Mouse (Mus musculus) adrenal gland, postnatal 36 days (tissue): ENCODE results near the gene Gm20532. TPM values are rescaled to one million over a fixed set of nuclear protein-coding genes. Genes with fewer than 3 reads are reported as not detected.

Experiments used
- DNase-seq, 2 experiments: peaks; one replicate each; pipeline ENCODE4 v3.0.0; 2021; ENCODE audit warnings: mixed read lengths in 1 of 2
- total RNA-seq, 2 experiments: library from RNA; stranded (reverse); gene quantifications; 2 replicates each; pipeline ENCODE4 v1.2.3; 2021

Gm20532 gene
- total RNA-seq, 2 experiments from 2014 or later = not detected

DNA sequence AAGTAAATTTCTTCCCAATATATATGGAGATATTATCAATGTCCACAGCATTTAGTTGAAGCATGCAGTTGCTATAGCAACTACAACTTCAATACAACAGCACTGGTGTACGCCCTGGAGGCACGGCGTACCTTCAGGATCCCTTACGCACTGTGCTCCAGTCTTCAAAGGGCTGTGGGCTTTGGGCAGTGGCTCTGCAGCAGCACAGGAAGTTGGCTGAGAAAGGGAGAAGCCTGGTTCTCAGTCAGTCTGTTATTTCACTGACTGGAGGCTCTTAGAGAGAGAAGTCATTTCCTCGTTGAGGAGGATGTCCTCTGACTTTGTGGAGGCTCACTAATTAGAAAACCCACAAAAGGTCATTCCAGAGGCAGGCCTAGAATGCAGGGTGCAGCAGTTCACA is 36.5 kb downstream of the Gm20532 start:
- DNase-seq = no peak

DNA sequence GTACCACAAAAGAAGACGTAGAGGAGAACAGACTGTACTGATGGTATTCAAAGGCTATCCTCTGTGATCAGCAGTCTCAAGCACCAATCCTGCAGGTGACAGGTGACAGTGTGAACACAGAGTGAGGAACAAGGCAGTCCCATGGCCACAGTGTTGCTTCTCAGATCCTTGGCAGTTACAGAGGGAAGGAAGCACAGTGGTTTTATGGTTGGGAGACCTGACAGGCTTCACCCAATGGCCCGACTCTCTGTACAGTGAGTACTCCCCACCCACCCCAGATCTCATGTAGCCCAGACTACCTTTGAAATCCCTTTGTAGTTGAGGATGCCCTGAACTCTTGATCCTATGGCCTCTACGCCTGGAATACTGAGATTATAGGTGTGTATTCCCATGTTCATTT is 39.0 kb downstream of the Gm20532 start:
- no peak for DNase-seq

DNA sequence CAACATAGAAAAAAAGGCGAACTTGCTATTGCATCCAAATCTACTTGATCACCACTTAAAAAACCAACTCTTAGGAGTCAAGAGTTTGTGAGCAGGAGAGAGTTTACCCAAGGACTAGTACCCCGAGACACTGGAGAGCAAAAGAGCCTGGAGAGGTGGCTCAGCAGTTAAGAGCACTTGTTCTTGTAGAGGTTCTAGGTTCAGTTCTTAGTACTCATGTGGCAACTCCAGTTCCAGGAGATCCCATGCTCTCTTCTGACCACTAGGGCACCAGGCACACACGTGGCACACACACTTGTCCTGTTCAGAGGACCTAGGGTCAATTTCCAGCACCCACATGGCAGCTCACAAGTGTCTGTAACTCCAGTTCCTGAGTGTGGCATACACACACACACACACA is 39.6 kb downstream of the Gm20532 start:
- DNase-seq = no peak

DNA sequence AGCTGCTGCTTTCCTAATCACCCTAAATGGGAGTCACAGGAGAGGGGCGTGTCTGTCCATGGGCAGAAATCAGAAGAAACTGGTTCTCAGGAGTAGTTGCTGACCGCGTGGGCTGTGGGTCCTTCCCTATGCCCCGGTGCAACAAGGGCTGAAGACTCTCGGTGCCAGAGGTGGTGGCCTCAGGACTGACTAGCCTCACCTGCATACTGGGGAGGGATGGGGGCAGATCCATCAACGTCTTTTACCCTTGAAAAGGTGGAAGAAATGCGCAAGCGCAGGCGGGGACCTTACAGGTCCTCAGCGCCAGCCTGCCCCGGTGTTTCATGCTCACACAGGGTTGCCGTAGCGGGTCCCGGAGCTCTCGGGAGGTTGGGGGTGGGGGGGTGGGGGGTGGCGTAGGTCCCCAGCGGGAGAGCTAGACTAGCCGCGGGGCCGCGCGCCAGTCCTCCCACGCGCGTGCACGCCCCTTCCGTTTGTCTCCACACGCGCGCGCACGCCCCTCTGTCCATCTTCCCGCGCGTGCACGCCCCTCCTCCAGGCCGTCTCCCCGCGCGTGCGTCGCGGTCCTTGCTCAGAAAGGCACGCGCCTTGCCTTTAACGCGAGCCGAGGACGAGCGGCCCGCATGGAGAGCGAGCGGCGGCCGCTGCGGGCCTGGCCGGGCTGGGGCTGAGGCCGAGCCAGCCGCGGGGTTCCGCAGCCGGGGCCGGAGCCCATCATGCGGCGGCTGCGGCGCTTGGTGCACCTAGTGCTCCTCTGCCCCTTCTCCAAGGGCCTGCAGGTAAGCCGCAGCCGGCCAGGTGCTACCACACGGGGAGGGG is 41.7 kb downstream of the Gm20532 start, which contains the start of gene Fam69b:
Gene Fam69b, plus strand, starts transcription at position 537 of the 819 bp plus-strand sequence.
- peak; percentile 82 to 86 for DNase-seq

DNA sequence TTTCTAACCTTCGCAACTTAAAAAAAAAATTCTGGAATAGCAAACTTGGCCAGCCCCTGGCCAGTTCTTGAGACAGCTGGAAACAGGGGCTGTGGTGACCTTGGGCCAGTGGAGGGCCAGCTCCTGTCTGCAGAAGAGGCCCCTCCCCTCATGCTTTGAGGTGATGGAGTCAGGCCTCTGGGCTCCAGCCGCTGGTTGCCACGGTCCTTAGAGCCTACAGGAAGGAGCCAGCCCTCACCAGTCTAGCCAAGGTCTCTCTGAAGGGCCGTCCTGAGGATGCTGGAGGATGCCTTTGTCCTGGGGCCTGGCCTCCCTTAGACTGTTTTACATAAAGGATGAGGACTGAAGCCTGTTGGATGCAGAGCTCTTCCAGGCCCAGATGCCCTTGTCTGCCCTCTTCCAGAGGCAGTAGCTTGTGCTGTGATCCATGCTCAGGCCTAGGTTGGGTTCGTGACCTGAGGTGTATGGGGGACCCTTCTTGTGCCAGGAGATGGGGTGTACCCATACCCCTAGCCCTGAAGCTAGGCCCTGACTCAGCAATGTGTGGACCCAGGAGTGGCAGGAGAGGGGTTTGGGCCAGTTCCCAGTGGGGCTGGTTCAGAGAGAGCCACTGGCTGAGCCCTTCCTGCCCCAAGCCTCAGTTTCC is 42.5 kb downstream of the Gm20532 start:
- no peak for DNase-seq

DNA sequence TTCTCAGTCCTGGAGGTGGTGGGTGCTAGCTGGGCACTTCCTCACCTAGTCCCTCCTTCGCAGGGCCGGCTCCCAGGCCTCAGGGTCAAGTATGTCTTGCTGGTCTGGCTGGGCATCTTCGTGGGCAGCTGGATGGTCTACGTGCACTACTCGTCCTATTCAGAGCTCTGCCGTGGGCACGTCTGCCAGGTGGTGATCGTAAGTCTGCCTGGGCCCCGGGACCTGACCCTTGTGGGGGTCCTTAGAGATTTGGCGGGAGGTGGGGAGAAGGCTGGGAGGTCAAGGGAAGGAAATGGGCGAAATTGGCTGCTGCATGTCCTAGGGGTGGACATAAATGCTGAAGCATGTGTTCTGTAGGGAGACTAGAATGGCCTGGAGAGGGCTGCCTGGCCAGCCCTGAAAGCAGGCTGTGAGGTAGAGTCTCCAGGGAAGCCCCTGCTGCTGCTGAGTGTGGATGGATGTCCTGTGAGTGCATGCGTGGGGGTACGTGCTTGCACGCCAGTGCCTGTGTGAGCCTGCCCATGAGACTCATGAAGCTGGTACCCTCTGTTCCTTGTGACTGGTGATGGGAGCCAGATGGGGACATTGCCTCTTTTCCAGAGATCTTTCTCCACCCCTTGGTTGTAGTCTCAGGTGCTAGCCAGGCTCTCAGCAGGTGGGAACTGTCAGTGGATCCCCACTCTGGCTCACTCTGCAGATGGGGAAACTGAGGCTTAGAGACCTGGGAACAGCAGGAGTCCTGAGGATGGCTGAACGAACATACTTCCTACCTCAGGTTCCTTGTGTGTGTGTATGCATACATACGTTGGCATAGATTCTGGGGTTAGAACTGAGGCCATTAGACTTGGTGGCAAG is 46.3 kb downstream of the Gm20532 start:
- DNase-seq = no peak

DNA sequence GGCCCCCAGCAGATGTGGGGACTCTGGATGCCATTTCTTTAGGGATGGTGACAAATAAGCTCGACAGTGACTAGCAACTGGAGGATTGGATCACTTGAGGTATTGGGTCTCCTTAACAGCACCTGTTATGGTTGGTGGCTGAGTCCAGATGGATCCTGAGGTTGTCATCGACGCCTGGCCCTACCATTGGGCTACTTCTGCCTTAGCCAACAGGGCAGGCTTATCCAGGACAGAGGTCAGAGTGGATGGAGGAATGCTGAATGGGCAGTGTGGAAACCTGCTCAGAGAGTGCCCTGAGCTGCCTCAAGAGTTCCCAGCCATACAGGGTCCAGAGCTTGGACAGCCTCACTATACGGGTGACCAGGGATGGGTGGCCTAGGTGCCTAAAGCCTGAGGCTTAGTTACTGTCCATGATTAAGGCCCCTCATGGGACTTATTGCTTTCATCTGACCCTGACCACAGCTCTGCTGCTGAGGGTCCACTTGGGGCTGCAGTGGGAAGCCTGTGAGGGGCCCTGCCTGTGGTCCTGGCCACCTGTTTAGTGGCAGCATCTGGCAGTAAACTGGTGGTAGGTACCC is 47.6 kb downstream of the Gm20532 start:
- DNase-seq = no peak

DNA sequence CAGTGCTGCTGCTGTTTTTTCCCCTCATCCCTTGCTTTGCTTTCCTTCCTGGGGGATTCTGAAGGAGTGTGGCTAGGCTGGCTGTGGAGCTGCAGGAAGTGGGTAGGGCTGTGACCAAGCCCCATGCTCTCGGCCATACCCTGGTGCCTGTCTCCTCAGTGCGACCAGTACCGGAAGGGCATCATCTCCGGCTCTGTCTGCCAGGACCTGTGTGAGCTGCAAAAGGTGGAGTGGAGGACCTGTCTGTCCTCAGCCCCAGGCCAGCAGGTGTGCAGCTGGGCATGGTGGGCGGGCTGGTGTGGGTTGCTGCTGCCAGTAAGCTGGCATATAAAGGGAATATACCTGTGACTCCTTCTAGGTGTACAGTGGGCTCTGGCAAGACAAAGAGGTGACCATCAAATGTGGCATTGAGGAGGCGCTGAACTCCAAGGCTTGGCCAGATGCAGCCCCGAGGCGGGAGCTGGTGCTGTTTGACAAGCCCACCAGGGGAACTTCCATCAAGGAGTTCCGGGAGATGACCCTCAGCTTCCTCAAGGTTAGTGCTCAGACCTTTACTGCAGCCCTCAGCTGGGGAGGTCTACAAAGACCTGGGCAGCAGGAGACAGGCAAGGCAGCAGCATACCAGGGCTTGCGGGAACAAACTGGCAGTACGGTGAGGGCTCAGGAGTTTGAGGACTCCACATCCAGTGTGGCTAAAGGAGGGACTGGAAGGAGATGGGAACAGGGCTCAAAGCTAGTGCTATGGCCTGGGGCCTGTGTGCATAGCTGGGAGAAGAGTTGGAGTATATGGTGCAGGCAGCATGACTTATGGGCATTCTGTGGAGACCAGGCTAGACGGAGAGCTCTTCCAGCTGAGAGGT is 48.4 kb downstream of the Gm20532 start:
- DNase-seq = peak in 1 of 2 experiments; percentile 32

DNA sequence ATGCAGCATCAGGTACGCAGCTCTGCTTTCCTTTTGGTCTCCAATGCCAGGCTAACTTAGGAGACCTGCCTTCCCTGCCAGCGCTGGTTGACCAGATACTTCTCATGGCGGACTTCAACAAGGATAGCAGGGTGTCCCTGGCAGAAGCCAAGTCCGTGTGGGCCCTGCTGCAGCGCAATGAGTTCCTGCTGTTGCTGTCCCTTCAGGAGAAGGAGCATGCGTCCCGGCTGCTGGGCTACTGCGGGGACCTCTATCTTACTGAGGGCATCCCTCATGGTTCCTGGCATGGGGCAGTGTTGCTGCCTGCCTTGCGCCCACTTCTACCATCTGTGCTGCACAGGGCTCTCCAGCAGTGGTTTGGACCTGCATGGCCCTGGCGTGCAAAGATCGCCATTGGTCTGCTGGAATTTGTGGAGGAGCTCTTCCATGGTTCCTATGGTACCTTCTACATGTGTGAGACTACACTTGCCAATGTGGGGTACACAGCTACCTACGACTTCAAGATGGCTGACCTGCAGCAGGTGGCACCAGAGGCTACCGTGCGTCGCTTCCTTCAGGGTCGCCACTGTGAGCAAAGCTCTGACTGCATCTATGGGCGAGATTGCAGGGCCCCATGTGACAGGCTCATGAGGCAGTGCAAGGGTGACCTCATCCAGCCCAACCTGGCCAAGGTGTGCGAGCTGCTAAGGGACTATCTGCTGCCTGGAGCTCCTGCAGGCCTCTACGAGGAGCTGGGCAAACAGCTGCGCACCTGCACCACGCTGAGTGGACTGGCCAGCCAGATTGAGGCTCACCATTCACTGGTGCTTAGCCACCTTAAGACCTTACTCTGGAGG is 49.3 kb downstream of the Gm20532 start:
- DNase-seq = no peak

DNA sequence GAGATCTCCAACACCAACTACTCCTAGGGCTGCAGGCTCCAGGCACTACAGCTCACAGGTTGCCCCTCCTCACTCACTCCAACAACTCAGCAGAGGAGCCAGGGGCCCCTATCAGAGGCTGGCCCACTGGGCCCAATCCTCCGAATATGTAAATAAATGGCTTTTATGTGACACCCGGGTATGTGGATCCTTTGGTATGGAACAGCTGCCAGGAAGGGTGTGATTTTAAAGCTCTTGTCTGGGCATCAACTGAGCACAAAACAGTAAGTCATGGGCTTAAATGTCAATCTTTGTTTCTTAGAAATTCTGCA is 49.8 kb downstream of the Gm20532 start:
- DNase-seq = no peak

DNA sequence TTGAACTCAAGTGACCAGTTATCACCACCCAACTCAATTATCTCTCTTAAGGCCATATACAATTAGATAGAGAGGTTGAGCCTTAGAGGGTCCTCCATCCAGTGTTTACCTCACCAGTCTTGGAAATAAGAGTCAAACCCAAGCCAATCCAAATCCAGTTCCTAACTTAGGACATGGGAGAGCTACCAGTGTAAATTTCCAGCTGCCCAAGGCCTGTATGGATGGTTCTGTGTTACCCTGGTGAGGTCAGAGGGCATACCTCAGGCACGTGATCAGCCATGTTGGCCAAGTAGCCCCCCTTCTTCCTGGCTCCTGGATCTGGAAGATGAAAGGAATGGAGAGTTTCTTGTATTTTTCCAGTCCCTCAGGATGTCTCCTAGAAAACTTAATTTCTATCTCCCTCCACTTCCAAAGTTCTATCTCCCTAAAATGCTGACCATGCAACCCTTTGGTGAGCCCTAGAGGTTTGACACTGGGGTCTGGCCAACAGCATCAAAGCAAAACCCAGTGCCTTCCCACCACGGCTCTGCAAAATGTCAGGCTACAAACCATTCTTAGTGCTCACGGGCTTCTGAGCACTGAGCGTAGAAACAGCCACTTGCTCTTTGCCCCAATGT is 51.0 kb downstream of the Gm20532 start:
- no peak for DNase-seq

DNA sequence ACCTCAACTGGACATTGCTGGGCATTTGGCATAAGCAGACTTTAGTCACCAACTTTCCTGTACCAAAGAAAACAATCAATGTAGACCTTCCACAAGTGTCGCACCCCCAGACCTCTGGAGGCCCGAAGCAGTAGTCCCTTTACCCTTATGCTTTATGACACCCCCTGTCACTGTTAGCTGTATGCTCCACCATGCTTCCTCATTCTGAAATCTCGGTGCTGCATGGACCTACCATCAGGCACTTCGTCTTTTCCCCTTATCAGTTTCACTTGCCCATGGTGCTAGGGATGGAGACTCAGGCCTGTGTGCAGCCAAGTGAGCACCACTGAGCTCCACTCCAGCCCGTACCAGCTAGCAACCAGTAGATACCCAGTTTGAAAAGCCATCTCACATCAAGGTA is 51.6 kb downstream of the Gm20532 start:
- no peak for DNase-seq

DNA sequence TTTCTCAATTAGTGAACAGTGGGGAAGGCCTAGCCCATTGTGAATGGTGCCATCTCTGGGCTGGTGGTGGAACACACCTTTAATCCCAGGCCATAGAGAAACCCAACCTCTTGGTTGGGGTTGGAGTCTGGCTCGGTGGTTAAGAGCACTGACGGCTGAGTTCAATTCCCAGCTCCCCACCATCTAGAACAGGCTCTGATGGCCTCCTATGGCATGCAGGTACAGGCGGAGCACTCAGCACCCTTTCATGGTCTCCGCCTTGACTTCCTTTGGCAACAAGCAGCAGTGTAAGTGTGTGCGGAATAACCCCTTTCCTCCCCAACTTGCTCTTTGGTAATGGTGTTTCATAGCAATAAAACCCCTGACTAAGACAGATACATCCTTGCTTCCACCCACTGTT is 52.1 kb downstream of the Gm20532 start:
- DNase-seq = no peak

DNA sequence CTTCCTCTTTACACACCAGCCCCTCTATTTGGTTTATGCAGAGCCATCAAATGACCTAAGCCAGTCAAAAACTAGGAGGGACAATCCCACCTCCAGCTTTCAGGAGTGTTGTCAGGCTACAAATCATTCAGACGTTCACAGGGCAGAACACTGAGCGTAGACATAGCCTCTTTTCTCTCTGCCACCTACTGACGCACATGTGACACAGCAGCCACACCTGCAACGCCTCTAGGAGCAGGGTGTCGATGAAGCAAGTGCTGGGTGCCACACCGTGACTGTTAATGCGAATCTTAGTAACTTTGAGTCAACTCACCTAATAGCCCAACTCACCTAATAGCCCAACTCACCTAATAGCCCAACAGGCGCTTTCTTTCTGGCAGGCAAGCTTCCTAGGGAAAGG is 52.6 kb downstream of the Gm20532 start:
- peak; percentile 46 to 52 for DNase-seq

DNA sequence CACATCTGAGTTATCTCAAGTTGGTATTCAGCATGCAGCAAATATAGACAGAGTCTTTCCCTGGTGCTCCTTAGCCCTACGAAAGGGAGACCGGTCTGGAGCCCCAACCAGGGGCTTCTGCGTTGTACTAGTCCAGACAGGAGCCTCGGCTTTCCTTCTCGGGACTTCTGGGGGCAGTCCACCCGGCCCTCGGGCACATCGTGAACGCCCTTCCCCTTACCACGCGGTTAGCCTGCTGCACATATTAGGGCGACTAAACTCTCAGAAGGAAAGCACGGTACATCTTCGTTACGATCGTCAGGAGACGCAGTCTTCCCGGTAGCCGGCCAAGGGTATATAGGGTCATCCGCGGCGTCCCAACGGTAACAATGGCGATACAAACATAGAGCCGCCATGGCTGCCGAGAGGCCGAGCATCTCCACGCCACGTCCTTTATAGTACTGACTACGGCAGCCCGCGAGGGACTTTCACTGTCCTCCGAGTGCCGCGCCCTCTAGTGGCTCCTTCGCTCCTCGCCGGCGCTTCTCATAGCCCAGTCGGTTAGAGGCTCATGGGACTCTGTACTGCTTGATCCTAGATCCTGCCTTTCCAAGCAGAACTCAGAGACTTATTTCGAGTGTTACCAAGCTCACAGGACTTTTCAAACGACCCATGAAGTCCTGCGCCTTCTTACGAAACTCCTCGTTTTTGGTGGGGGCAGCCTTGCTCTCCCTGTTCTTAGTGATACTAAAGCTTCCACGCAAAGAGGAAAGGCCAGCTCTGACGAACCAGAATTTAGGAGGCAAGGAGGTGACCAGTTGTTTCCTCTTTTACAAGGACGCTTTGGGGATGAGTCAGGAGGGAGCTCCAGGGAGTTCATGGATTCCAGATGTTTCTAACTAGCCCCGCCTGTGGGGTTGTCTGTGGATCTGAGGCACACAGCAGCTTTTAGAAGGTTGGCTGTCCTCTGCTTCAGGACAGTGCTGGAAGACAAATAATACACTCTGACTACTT is 53.7 kb downstream of the Gm20532 start:
- DNase-seq = peak; percentile 96 to 97

DNA sequence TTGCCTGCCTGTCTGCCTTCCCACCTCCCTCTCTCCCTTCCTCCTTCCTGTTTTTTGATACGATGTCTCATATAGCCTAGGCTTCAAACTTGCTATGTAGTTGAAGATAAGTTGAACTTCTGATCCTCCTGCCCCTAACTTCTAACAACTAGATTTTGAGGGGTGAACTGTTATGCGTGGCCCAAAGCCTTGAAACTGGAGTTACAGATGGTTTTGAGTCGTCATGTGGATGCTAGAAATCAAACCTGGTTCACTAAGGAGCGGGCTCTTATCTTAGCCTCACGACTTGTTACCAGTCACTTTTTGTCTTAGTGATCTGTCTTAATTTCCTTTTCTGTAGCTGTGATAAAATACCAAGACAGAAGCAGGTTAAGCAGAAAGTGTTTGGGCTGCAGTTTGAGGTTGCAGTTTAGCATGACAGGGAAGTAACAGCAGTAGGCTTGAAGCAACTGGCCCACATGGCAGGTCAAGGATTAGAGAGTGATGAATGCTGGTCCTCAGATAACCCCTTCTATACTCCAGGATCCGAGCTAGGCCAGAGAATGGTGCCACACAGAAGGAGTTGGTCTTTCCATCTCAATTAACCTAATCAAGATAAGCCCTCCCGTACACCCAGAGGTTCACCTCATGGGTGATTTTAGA is 54.7 kb downstream of the Gm20532 start:
- no peak for DNase-seq

DNA sequence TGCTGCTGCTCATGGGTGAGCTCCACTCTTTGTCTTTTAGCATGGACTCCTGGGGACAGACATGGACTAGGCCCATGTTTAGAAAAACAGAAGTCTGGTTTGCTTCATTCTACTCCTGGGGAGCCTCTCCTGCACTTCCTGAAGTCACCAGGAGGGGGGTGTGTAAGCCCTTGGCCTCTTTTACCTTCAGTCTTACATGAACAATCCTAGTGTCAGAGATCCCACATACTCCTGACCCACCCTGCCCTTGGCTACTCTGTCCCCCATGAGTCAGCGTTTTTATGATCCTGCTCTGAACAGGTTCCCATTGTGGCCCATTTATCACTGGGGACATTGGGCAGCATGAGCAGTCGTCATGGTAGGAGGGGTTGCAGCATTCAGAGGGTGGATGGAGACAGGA is 57.5 kb downstream of the Gm20532 start:
- DNase-seq = peak; percentile 53 to 61

DNA sequence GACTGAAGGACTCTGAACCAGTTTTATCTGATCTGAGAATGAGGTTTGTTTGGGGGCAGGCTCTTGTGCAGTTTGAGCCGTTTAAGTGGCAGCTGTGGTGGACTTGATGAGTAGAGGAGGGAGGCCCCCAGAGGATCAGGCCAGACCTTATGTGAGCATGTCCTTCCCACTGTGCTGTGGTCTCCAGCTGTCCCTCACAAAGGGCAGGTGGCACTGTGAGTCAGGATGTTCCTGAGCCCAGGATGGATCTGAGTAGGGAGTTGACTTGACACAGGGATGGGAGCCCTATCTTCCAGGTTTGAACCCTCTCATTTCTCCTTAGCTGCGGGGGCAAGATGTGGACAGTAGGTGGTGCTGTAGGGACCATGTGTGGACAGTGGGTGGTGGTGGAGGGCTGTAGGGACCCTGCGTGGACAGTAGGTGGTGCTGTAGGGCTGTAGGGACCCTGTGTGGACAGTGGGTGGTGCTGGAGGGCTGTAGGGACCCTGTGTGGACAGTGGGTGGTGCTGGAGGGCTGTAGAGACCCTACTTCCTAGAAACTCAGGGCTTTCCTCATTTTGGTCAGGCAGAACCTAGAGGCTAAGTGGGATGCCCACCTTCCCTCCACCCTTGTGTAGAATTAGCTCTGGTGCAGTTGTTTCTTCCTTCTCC is 60.3 kb downstream of the Gm20532 start:
- peak; percentile 69 to 80 for DNase-seq
